Mouse (Mus musculus) heart, postnatal 4 days (tissue): ENCODE results near the gene Bpi. TPM values are rescaled to one million over a fixed set of nuclear protein-coding genes. Genes with fewer than 3 reads are reported as not detected.

ENCODE experiments used
- DNase-seq: peaks from one replicate; pipeline ENCODE4 v3.0.0; 2021
- microRNA-seq, 2 experiments: library from miRNA; unstranded; fragments of <30 nt; microRNA quantifications; one replicate each; pipeline ENCODE4 v1.2.0; 2021 to 2022
- total RNA-seq, 2 experiments: library from RNA; stranded (reverse); gene quantifications; 2 replicates each; pipeline ENCODE4 v1.2.3; 2021

Bpi gene
- total RNA-seq, 2 experiments from 2014 or later = not detected

DNA sequence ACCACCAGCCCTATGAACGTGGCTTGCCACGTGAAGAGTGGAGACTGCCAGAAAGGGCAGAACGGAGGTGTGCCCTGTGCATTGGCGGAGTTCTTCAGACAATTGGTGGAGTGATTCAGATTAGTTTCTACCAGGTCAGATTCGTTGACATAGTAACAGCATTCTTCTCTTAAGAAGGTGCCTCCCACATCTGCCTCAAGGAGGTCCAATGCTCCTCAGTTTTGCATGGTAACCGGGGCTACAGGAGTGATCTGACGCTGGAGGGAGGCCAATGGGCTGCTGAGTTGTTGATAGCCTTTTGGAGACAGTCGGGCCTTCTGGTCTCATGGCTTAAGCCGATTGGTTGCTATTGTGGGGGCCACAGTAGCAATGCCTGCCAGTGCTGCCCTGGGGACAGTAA lies 37.8 kb downstream of the Bpi start:
- DNase-seq = peak; percentile 28

DNA sequence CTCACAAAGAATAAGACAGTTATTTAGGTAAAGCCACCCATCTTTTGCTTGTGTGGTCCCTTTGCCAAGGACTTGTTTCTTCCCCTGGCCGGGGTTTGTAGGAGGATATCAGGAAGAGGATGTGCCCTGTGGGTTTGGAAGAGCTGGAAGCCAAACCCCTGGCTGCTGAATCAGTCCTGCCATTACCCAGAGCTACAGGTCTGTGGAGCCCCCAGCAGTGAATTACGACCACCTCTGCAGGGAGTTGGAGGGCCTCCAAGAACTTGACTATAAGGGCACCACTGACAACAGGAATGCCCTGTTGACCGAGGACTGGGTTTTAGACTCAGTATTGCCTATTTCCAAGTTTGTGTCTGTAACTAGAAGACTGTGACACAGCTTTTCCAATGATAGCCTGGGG lies 41.3 kb downstream of the Bpi start:
- no peak for DNase-seq

DNA sequence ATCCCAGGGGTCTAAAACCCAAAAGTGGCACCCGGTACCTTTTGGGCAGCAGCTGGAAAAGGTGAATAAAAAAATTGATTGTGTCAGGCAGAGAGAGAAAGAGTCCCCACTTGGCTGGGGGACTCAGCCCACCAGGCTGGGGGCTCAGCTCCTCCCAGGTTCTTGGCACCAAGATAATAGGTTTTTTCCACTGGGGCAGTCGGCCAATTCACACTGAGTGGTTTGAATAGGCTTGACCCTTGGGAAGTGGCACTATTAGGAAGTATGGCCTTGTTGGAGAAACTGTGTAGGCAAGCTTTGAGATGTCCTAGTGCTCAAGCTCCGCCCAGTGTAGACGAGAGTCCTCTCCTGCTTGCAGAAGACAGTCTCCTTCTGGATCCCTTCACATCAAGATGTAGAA lies 41.8 kb downstream of the Bpi start:
- DNase-seq = no peak

DNA sequence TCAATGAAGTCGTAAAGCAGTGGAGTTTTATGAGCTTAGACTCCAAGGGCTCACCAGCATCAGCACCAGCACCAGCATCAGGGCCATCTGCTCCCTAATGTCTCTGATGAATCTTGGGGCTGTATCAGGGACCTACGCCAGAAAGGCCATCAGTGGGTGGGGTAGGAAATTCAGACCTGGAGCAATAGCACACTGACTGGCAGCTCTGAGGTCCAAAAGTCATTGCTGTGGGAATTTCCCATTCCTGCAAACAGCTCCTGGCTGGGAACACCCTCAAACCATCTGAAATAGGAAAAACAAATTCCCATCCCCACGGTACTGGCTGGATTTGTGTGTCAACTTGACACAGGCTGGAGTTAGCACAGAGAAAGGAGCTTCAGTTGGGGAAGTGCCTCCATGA lies 44.9 kb downstream of the Bpi start:
- no peak for DNase-seq

DNA sequence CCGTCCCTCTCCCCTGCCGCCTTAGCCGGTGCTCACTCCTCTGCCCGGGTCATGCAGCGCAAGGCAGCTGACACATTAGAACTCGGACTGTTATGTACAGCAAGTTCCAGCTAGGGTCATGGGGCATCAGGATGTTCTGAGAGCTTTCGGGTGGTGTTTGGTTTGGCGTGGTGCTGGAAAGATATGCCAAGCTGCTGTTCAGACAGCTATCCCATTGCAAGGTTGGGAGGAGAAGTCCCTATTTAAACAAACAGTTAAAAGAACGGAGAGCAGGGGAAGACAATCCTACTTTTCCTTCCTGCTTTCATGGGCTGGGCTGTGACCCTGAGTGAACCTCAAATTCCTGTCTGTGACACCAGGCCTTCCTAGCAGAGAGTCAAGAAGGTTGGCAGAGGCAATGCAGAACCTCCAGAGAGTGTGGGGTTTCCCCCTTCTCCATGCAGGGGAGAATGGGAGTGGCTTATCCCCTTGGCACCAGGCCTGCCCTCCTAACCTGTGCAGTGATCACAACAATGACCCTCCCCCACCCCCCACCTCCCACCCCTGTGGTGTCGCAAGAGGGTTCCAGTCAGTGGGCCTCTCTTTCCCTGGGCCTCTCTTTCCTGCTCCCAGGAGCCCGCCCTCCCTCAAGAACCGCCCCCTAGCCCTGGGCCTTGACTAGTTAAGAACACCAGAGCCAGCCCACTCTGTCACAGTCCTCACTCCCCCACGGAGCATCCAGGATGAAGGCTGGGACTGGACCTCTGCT lies 48.2 kb downstream of the Bpi start, which contains the start of gene Lbp:
Gene Lbp, plus strand, starts transcription at position 546 of the 748 bp plus-strand sequence.
- peak; percentile 47 for DNase-seq

DNA sequence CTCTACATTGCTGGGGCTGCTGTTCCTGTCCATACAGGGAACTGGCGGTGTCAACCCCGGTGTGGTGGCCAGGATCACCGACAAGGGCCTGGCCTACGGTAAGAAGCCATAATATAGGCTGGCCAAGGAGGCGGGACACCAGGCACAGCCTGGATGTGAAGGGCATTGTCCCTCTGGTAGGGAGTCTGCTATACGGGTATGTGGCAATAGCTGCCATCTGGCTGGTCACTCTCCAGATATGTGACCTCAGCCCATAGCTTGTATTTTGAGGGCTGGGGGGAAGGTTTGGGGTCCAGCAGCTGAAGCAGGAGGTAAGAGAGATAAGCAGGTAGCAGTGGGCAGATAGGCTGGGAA lies 48.8 kb downstream of the Bpi start:
- no peak for DNase-seq

DNA sequence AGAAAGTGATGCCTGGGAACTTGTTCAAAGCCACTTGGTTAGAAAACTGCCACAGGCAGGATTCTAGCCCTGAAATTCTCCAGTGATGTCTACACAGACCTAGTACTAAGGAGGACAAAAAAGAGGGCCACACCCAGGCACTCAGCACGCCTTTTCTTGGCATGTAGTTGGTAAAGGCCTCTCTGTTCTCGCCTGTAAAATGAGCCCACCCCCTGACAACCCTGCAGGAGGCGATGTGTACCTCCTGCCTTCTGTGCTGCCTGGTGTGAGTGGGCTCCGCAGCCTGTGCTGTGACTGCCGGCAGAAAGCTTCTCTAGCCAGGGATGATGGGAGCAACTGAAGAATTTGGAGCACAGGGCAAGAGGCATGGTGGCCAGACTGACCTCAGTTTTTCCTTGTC lies 50.4 kb downstream of the Bpi start:
- DNase-seq = no peak

DNA sequence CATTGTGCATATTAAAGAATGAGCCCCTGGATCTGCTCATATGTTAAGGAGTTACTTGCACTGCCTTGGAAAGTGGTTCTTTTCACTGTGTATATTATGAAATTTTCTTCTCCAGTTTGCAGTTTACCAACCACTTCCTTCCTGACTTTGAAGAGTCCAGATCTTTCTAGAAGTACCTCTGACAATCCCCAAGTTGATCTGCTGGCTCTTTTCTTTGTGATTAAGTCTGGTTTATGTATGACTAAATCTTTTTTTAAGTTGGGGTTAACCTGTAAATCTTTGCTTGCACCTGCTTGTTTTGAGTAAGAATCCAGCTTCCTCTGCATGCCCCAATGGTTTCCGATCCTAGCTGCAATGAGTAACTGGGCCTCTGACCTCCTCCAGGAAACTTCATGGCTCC lies 55.2 kb downstream of the Bpi start:
- no peak for DNase-seq

DNA sequence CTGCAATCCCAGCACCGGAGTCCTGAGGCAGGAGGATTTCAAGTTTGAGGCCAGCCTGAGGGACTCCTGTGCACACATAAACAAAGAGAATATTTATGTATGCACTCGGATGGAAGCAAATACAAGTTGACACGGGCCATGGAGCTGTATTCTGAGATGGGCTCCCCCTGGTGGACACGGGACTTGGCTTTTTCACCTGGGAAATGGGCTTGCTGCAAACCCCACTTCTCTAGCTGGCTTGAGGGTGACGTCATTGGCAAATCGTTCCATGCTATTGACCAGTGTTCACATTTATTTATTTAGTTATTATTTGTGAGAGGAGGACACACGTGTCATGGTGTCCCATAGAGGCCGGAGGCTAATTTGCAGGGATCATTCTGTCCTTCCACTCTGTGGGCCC lies 58.5 kb downstream of the Bpi start:
- DNase-seq = no peak

DNA sequence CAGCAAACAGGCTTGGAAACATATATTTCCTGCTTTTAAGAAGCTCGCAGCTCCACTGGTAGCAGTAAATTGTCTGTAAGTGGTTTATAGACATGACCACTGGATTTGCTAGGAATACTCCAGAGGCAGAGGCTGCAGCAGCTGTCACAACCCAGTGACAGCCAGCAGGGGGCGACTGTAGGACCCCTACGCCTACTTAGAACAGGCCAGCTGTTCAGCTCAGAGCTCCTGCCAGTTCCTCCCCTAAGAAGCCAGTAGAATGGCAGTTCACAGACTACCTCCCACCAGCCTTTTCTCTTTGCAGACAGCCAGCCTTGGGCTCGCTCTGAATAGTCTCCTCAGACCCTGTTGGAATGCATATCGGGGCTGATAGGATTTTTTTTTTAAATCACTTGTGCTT lies 59.1 kb downstream of the Bpi start:
- peak; percentile 78 for DNase-seq

DNA sequence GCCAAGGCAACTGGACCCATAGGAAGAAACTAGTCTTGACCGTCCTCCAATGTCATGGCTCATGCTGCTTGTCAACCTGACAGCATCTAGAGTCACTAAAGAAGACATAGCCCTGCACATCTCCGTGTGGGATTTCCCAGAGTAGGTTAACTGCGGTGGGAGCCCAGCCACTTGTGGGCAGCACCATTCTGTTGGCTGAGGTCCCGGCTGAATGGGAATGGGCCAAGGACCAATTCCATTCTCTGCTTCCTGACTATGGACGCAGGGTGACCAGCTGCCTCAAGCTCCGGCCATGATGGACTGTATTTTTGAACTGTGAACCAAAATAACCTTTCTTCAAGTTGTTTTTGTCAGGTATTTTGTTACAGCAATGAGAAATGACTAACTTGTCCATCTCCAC lies 63.7 kb downstream of the Bpi start:
- DNase-seq = no peak

DNA sequence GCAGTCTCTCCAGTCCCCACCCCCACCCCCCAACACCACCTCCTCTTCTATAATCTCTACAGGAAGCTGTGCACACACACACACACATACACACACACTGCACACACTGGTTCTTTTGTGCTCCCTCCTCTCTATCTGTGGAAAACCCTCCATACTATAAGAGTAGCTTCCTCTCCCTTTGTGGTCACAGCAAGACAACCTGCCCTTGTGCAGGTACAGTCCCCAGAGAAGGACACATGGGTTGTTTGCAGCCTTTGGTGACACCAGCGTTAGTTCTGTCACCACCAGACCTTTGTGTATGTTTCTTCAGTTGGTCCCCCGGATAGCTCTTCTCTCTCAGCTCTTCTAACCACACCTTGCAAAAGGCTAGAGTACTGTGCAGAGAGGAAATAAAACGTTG lies 65.0 kb downstream of the Bpi start:
- no peak for DNase-seq

DNA sequence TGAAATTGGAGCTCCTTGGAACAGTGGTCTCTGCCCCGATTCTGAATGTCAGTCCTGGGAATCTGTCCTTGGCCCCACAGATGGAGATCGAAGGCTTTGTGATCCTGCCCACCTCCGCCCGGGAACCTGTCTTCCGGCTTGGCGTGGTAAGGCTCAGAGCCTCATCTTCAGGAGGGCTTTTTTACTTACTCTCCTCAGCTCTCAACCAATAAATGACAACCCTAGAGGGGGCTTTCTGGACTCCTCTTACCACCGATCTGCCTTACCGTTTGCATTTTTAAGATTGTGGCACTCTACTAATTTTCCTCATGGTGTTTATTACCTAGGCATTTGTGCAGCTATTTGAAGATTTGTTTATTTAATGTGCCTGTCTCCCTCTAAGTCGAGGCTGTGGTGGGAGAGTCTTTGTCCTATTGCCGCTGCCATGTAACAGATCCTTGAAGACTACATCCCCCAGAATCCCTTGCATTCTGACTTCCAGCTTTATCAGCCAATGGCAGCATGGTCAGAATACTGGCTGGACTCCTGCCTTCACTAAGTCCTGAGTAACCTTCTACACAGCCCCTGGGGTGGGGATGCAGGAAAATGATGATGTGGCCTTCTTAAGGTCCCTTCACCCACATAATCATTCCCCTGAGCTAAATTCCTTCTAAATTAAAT lies 66.8 kb downstream of the Bpi start:
- DNase-seq = peak; percentile 33

DNA sequence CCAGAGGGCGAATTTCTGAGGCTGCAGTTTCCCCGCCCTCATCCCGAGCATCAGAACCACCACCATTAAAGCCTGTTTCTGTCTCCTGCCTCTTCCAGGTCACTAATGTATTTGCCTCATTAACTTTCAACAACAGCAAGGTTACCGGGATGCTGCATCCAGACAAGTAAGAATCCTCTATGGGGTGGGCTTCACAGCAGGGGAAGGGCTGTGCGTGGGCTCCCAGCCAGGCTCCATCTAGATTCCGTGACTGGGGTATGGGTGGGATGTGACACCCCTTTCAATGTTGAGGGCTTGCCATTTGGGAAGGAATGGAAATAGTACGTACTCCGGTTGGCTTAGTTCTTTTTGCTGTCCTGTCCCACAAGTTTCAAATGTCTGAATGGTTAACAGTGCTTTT lies 67.7 kb downstream of the Bpi start:
- no peak for DNase-seq

Small RNAs within 50 kb of the gene (microRNA-seq; reads per million reads assigned to microRNA genes)
- gene Mir7685 = 0 to 0.35 reads per million in 2 experiments

Other genes starting within 250 kb of the Bpi start
- 10 to 100 TPM; 25.2 to 27.4 TPM for gene Tti1, start 229.7 kb upstream of the Bpi start, total RNA-seq
- 10 to 100 TPM; 29.0 to 36.3 TPM for gene Rprd1b, start 229.6 kb upstream of the Bpi start, total RNA-seq
- gene Tgm2, start 111.7 kb upstream of the Bpi start, total RNA-seq = 100 to 1,000 TPM; 254 to 273 TPM
- 1 to 10 TPM; 6.4 to 6.6 TPM for gene D630003M21Rik, start 28.9 kb upstream of the Bpi start, total RNA-seq
- gene Lbp, start 48.4 kb downstream of the Bpi start, total RNA-seq = 1 to 10 TPM; 6.3 to 6.6 TPM
- under 1 TPM; 0.05 to 0.52 TPM for gene Snhg11, start 117.5 kb downstream of the Bpi start, total RNA-seq
- gene Ralgapb, start 151.8 kb downstream of the Bpi start, total RNA-seq = 10 to 100 TPM; 29.2 to 32.9 TPM
- gene Adig, start 244.5 kb downstream of the Bpi start, total RNA-seq = 1 to 10 TPM in 1 of 2 experiments, under 1 TPM in 1; 0.61 to 1.1 TPM